Mouse (Mus musculus) lung, postnatal 25 days (tissue): ENCODE results near the gene Gck.
A peak's percentile ranks its signal among the peaks of the same experiment; 100 is the strongest.

Source experiments
- DNase-seq: peaks from one replicate; pipeline ENCODE4 v3.0.0; 2022; ENCODE audit warnings: low spot score

Gene Gck

GRCm38 (mm10) chr11:5873192-5873591, 76.7 kb downstream of the Gck start:
- DNase-seq = no peak

- DNase-seq = no peak
Observed at GRCm38 (mm10) chr11:5872707-5873106, 77.2 kb downstream of the Gck start.

- DNase-seq = no peak
Observed at GRCm38 (mm10) chr11:5870069-5870468, 79.8 kb downstream of the Gck start.

- DNase-seq = no peak
Observed at GRCm38 (mm10) chr11:5869331-5869730, 80.5 kb downstream of the Gck start.

- no peak for DNase-seq
Observed at GRCm38 (mm10) chr11:5868324-5868723, 81.6 kb downstream of the Gck start.

GRCm38 (mm10) chr11:5867196-5867595, 82.7 kb downstream of the Gck start:
- no peak for DNase-seq

GRCm38 (mm10) chr11:5862394-5863105, 87.3 kb downstream of the Gck start:
- no peak for DNase-seq

GRCm38 (mm10) chr11:5861678-5862393, 88.0 kb downstream of the Gck start, which contains the start of gene Aebp1:
Gene Aebp1 (plus strand): TSS chr11:5861947.
- peak; percentile 38 for DNase-seq

GRCm38 (mm10) chr11:5860639-5861038, 89.2 kb downstream of the Gck start:
- DNase-seq = no peak

GRCm38 (mm10) chr11:5859883-5860550, 89.9 kb downstream of the Gck start:
- DNase-seq = no peak

GRCm38 (mm10) chr11:5858723-5859122, 91.2 kb downstream of the Gck start:
- DNase-seq = no peak

- DNase-seq = no peak
Observed at GRCm38 (mm10) chr11:5856479-5857130, 93.3 kb downstream of the Gck start.

GRCm38 (mm10) chr11:5855902-5856301, 94.0 kb downstream of the Gck start:
- DNase-seq = no peak

- no peak for DNase-seq
Observed at GRCm38 (mm10) chr11:5855481-5855880, 94.4 kb downstream of the Gck start.

GRCm38 (mm10) chr11:5852314-5852713, 97.6 kb downstream of the Gck start:
- DNase-seq = no peak

- no peak for DNase-seq
Observed at GRCm38 (mm10) chr11:5851021-5851736, 98.7 kb downstream of the Gck start.
